8 mouse cellular contexts compared by ENCODE assay signal in genomic region chr5:38388420-38388823, GRCm38 (mm10).
DNase-seq lines count a peak whose midpoint lies in the region.
"Had no signal": no experiment of that assay in that cellular context is flagged by ENCODE, and none has a peak within 500 bp of the region (broad histone marks: within the 10 kb centered on the region; RNA-seq: fewer than 3 reads in every experiment).

No protein-coding gene starts in this region.

- DNase-seq in right cerebral cortex, postnatal 4 days, result peak; percentile 29
- DNase-seq in right cerebral cortex, postnatal 14 days, result no peak
- DNase-seq in kidney, adult 8-10 months, result peak; percentile 12 to 23
- peak; percentile 48 for DNase-seq in limb, embryonic 10.5 days (ENCODE audit: low spot score)
- DNase-seq in gastrocnemius, adult 18-20 months (ENCODE audit: low spot score), result no peak
- DNase-seq in c-Kit-positive CD71-positive TER-119-positive erythroid progenitor cells, embryonic 14.5 days (ENCODE audit: low spot score), result no peak
- DNase-seq in cerebellum, adult 11-12 months, result no peak

- H3K4me3 ChIP-seq in limb, embryonic 10.5 days, result no peak overlapping the region
- H3K4me3 ChIP-seq: megakaryocyte, embryonic 14.5 days had no signal

- no peaks in the 10 kb centered on the region for H3K9me3 ChIP-seq in limb, embryonic 10.5 days (replicated peaks)
- H3K9me3 ChIP-seq: megakaryocyte, embryonic 14.5 days had no signal

- H3K27me3 ChIP-seq in limb, embryonic 10.5 days (ENCODE audit: low read depth, poor library complexity, severe bottlenecking), result no peaks in the 10 kb centered on the region

- peak overlapping the region; percentile 62 for H3K27ac ChIP-seq in limb, embryonic 10.5 days

- whole genome bisulfite sequencing in limb, embryonic 10.5 days, result 13% methylated on average over 10 of the region's 10 CpGs

- no peaks in the 10 kb centered on the region for H3K36me3 ChIP-seq in limb, embryonic 10.5 days

- H3K4me1 ChIP-seq in limb, embryonic 10.5 days, result peaks cover 30% of the 10 kb centered on the region

Comparison
In these comparisons a context has a peak if more than half of its experiments do, and no peak if none do; other contexts are left out.
1. DNase-seq: peak in right cerebral cortex, postnatal 4 days (single experiment), kidney, adult 8-10 months (2 of 2) and limb, embryonic 10.5 days (single experiment); none in right cerebral cortex, postnatal 14 days (single experiment), gastrocnemius, adult 18-20 months (single experiment), c-Kit-positive CD71-positive TER-119-positive erythroid progenitor cells, embryonic 14.5 days (single experiment) and cerebellum, adult 11-12 months (single experiment).